Mouse (Mus musculus): ENCODE measurements around the gene Sirt5. TPM values are rescaled to one million over a fixed set of nuclear protein-coding genes. Genes with fewer than 3 reads are reported as not detected.

The Sirt5 gene
- polyA plus RNA-seq, 1 experiment from 2014 or later, result 20.4 TPM

GRCm38 (mm10) chr13:43338632-43339031, 26.7 kb upstream of the Sirt5 start:
- H3K4me3 ChIP-seq (ENCODE audit: low read length), result no peak overlapping the region
- H3K9ac ChIP-seq (ENCODE audit: low read depth, low read length), result no peak overlapping the region
- no peaks in the 10 kb centered on the region for H3K9me3 ChIP-seq (ENCODE audit: control insufficient read depth, low read length)
- peaks cover 6% of the 10 kb centered on the region for H3K4me1 ChIP-seq (ENCODE audit: control insufficient read depth, insufficient read depth, low read length)
- H3K4me2 ChIP-seq (ENCODE audit: low read depth, low read length), result no peak overlapping the region
- no peaks in the 10 kb centered on the region for H3K27me3 ChIP-seq (replicated peaks; ENCODE audit: control insufficient read depth, insufficient read depth, low read length)
- H3K36me3 ChIP-seq (ENCODE audit: control insufficient read depth, insufficient read depth, low read length), result no peaks in the 10 kb centered on the region
- WGBS, result 56% methylated on average over 4 of the region's 4 CpGs
- H3K27ac ChIP-seq (ENCODE audit: low read length), result no peak overlapping the region
- no peak for ATAC-seq

GRCm38 (mm10) chr13:43346825-43347224, 18.5 kb upstream of the Sirt5 start:
- no peaks in the 10 kb centered on the region for H3K4me1 ChIP-seq (ENCODE audit: control insufficient read depth, insufficient read depth, low read length)
- H3K27me3 ChIP-seq (replicated peaks; ENCODE audit: control insufficient read depth, insufficient read depth, low read length), result no peaks in the 10 kb centered on the region
- no peak overlapping the region for H3K27ac ChIP-seq (ENCODE audit: low read length)
- H3K9ac ChIP-seq (ENCODE audit: low read depth, low read length), result no peak overlapping the region
- no peak overlapping the region for H3K4me3 ChIP-seq (ENCODE audit: low read length)
- H3K4me2 ChIP-seq (ENCODE audit: low read depth, low read length), result no peak overlapping the region
- no peaks in the 10 kb centered on the region for H3K36me3 ChIP-seq (ENCODE audit: control insufficient read depth, insufficient read depth, low read length)
- no peaks in the 10 kb centered on the region for H3K9me3 ChIP-seq (ENCODE audit: control insufficient read depth, low read length)
- no peak for ATAC-seq

GRCm38 (mm10) chr13:43349376-43349775, 15.9 kb upstream of the Sirt5 start:
- Histone ChIP-seq H3K36me3 (ENCODE audit: control insufficient read depth, insufficient read depth, low read length) (no peaks in the 10 kb centered on the region), H3K4me2 (ENCODE audit: low read depth, low read length) (no peak overlapping the region)
- no peak for ATAC-seq

GRCm38 (mm10) chr13:43350489-43351169, 14.7 kb upstream of the Sirt5 start:
- H3K36me3 ChIP-seq (ENCODE audit: control insufficient read depth, insufficient read depth, low read length), result no peaks in the 10 kb centered on the region
- WGBS, result 63% methylated on average over 9 of the region's 9 CpGs
- H3K27ac ChIP-seq (ENCODE audit: low read length), result no peak overlapping the region
- no peaks in the 10 kb centered on the region for H3K27me3 ChIP-seq (replicated peaks; ENCODE audit: control insufficient read depth, insufficient read depth, low read length)
- H3K4me2 ChIP-seq (ENCODE audit: low read depth, low read length), result no peak overlapping the region
- no peak overlapping the region for H3K4me3 ChIP-seq (ENCODE audit: low read length)
- H3K9me3 ChIP-seq (ENCODE audit: control insufficient read depth, low read length), result no peaks in the 10 kb centered on the region
- no peaks in the 10 kb centered on the region for H3K4me1 ChIP-seq (ENCODE audit: control insufficient read depth, insufficient read depth, low read length)
- H3K9ac ChIP-seq (ENCODE audit: low read depth, low read length), result no peak overlapping the region
- no peak for ATAC-seq

More at GRCm38 (mm10) chr13:43349376-43349775, 15.9 kb upstream of the Sirt5 start:
- H3K9ac ChIP-seq (ENCODE audit: low read depth, low read length), result no peak overlapping the region
- no peak overlapping the region for H3K27ac ChIP-seq (ENCODE audit: low read length)
- no peak overlapping the region for H3K4me3 ChIP-seq (ENCODE audit: low read length)
- no peaks in the 10 kb centered on the region for H3K27me3 ChIP-seq (replicated peaks; ENCODE audit: control insufficient read depth, insufficient read depth, low read length)
- H3K9me3 ChIP-seq (ENCODE audit: control insufficient read depth, low read length), result no peaks in the 10 kb centered on the region
- WGBS, result 88% methylated on average over 8 of the region's 8 CpGs
- no peaks in the 10 kb centered on the region for H3K4me1 ChIP-seq (ENCODE audit: control insufficient read depth, insufficient read depth, low read length)

GRCm38 (mm10) chr13:43353356-43353755, 11.9 kb upstream of the Sirt5 start:
- no peak overlapping the region for H3K27ac ChIP-seq (ENCODE audit: low read length)

GRCm38 (mm10) chr13:43354362-43354761, 10.9 kb upstream of the Sirt5 start:
- no peak for ATAC-seq
- no peaks in the 10 kb centered on the region for H3K27me3 ChIP-seq (replicated peaks; ENCODE audit: control insufficient read depth, insufficient read depth, low read length)
- H3K4me2 ChIP-seq (ENCODE audit: low read depth, low read length), result no peak overlapping the region
- H3K9me3 ChIP-seq (ENCODE audit: control insufficient read depth, low read length), result no peaks in the 10 kb centered on the region
- no peak overlapping the region for H3K27ac ChIP-seq (ENCODE audit: low read length)
- no peaks in the 10 kb centered on the region for H3K4me1 ChIP-seq (ENCODE audit: control insufficient read depth, insufficient read depth, low read length)
- 47% methylated on average over 12 of the region's 12 CpGs for WGBS
- no peak overlapping the region for H3K4me3 ChIP-seq (ENCODE audit: low read length)
- no peak overlapping the region for H3K9ac ChIP-seq (ENCODE audit: low read depth, low read length)
- no peaks in the 10 kb centered on the region for H3K36me3 ChIP-seq (ENCODE audit: control insufficient read depth, insufficient read depth, low read length)

More at GRCm38 (mm10) chr13:43353356-43353755, 11.9 kb upstream of the Sirt5 start:
- no peak overlapping the region for H3K4me2 ChIP-seq (ENCODE audit: low read depth, low read length)
- H3K9me3 ChIP-seq (ENCODE audit: control insufficient read depth, low read length), result no peaks in the 10 kb centered on the region
- H3K27me3 ChIP-seq (replicated peaks; ENCODE audit: control insufficient read depth, insufficient read depth, low read length), result no peaks in the 10 kb centered on the region
- no peaks in the 10 kb centered on the region for H3K4me1 ChIP-seq (ENCODE audit: control insufficient read depth, insufficient read depth, low read length)
- no peaks in the 10 kb centered on the region for H3K36me3 ChIP-seq (ENCODE audit: control insufficient read depth, insufficient read depth, low read length)
- no peak overlapping the region for H3K4me3 ChIP-seq (ENCODE audit: low read length)
- WGBS, result 58% methylated on average over 4 of the region's 4 CpGs
- no peak for ATAC-seq
- no peak overlapping the region for H3K9ac ChIP-seq (ENCODE audit: low read depth, low read length)

- no peaks in the 10 kb centered on the region for H3K36me3 ChIP-seq (ENCODE audit: control insufficient read depth, insufficient read depth, low read length)
- no peak for ATAC-seq
- H3K4me3 ChIP-seq (ENCODE audit: low read length), result no peak overlapping the region
- H3K27me3 ChIP-seq (replicated peaks; ENCODE audit: control insufficient read depth, insufficient read depth, low read length), result no peaks in the 10 kb centered on the region
- no peak overlapping the region for H3K27ac ChIP-seq (ENCODE audit: low read length)
- H3K4me1 ChIP-seq (ENCODE audit: control insufficient read depth, insufficient read depth, low read length), result no peaks in the 10 kb centered on the region
- 86% methylated on average over 14 of the region's 14 CpGs for WGBS
- no peak overlapping the region for H3K4me2 ChIP-seq (ENCODE audit: low read depth, low read length)
- H3K9me3 ChIP-seq (ENCODE audit: control insufficient read depth, low read length), result no peaks in the 10 kb centered on the region
- no peak overlapping the region for H3K9ac ChIP-seq (ENCODE audit: low read depth, low read length)
Observed at GRCm38 (mm10) chr13:43356346-43357125, 8.8 kb upstream of the Sirt5 start.

- Histone ChIP-seq H3K4me1 (ENCODE audit: control insufficient read depth, insufficient read depth, low read length) (no peaks in the 10 kb centered on the region), H3K9ac (ENCODE audit: low read depth, low read length) (no peak overlapping the region), H3K4me2 (ENCODE audit: low read depth, low read length) (no peak overlapping the region), H3K4me3 (ENCODE audit: low read length) (no peak overlapping the region), H3K9me3 (ENCODE audit: control insufficient read depth, low read length) (no peaks in the 10 kb centered on the region), H3K36me3 (ENCODE audit: control insufficient read depth, insufficient read depth, low read length) (no peaks in the 10 kb centered on the region), H3K27ac (ENCODE audit: low read length) (no peak overlapping the region), H3K27me3 (replicated peaks; ENCODE audit: control insufficient read depth, insufficient read depth, low read length) (no peaks in the 10 kb centered on the region)
- WGBS, result 63% methylated on average over 6 of the region's 6 CpGs
- no peak for ATAC-seq
Observed at GRCm38 (mm10) chr13:43360534-43360933, 4.8 kb upstream of the Sirt5 start.

- H3K9me3 ChIP-seq (ENCODE audit: control insufficient read depth, low read length), result no peaks in the 10 kb centered on the region
- WGBS, result 68% methylated on average over 9 of the region's 9 CpGs
- H3K4me3 ChIP-seq (ENCODE audit: low read length), result no peak overlapping the region
- H3K27ac ChIP-seq (ENCODE audit: low read length), result no peak overlapping the region
- H3K9ac ChIP-seq (ENCODE audit: low read depth, low read length), result no peak overlapping the region
- H3K4me1 ChIP-seq (ENCODE audit: control insufficient read depth, insufficient read depth, low read length), result peaks cover 4% of the 10 kb centered on the region; the same call in 1 of the 2 replicates
- no peaks in the 10 kb centered on the region for H3K36me3 ChIP-seq (ENCODE audit: control insufficient read depth, insufficient read depth, low read length)
- no peaks in the 10 kb centered on the region for H3K27me3 ChIP-seq (replicated peaks; ENCODE audit: control insufficient read depth, insufficient read depth, low read length)
- ATAC-seq, result no peak
- no peak overlapping the region for H3K4me2 ChIP-seq (ENCODE audit: low read depth, low read length)
Observed at GRCm38 (mm10) chr13:43362353-43362752, 2.9 kb upstream of the Sirt5 start.

Measured in intestine, embryonic 16.5 days (tissue).